Mouse (Mus musculus) brown adipose tissue, adult 24 weeks (tissue): ENCODE results near the gene Ddx27. TPM values are rescaled to one million over a fixed set of nuclear protein-coding genes. Genes with fewer than 3 reads are reported as not detected.

ENCODE experiments used
- H3K27ac ChIP-seq: fragments of 200-500 bp; replicated peaks from 2 replicates; pipeline ENCODE4 v1.5.1; 2012; ENCODE audit warnings: low read depth, mild to moderate bottlenecking, low read length
- H3K4me1 ChIP-seq: fragments of 200-500 bp; 2 replicates; pipeline ENCODE4 v1.6.1; 2012; ENCODE audit warnings: low read length, mixed read lengths; ENCODE audit not compliant: control insufficient read depth, insufficient read depth, insufficient read length
- H3K4me3 ChIP-seq: fragments of 200-500 bp; 2 replicates; pipeline ENCODE4 v1.5.1; 2012; ENCODE audit warnings: low read depth, mild to moderate bottlenecking, low read length, moderate library complexity; ENCODE audit not compliant: insufficient read depth
- polyA plus RNA-seq: library from polyadenylated mRNA; stranded (reverse); fragments of >200 nt; gene quantifications from 2 replicates; pipeline ENCODE4 v1.2.4, GENCODE M21; 2012; ENCODE audit not compliant: missing spikeins, insufficient read depth, insufficient read length

Gene Ddx27
- 16.1 and 20.4 TPM in 2 replicates for polyA plus RNA-seq

- H3K27ac ChIP-seq: peak within 1 kb of the TSS; percentile 52
- H3K4me3 ChIP-seq: peak within 1 kb of the TSS; percentile 77
- 0 out of 2 replicates have a peak, but pooled peaks cover 3% of the 10 kb centered on the region for H3K4me1 ChIP-seq
Observed at GRCm38 (mm10) chr2:167014702-167015381, at the start of gene Ddx27. TSS of gene Ddx27 (plus strand) at chr2:167015193.

DNA sequence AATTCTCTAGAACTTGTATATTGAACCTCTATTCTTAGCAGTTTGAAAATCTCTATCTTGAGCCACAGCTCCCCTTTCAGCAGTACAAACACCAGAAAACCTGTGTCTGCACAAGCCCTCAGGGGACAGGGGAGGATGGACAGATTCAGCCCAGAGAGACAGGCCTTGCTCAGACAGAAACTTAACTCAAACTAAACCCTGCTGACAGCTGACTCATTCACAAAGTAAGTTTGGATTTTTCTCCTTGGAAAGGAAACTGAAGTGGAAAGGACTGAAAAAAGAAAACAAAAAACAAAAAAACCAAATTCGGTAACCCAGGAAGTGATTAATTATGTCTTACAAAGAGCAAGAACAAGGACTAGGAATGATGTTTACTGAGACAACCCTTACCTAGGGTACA, 41.8 kb upstream of the Ddx27 start:
- no peak overlapping the region for H3K27ac ChIP-seq
- H3K4me1 ChIP-seq: peaks cover 24% of the 10 kb centered on the region

DNA sequence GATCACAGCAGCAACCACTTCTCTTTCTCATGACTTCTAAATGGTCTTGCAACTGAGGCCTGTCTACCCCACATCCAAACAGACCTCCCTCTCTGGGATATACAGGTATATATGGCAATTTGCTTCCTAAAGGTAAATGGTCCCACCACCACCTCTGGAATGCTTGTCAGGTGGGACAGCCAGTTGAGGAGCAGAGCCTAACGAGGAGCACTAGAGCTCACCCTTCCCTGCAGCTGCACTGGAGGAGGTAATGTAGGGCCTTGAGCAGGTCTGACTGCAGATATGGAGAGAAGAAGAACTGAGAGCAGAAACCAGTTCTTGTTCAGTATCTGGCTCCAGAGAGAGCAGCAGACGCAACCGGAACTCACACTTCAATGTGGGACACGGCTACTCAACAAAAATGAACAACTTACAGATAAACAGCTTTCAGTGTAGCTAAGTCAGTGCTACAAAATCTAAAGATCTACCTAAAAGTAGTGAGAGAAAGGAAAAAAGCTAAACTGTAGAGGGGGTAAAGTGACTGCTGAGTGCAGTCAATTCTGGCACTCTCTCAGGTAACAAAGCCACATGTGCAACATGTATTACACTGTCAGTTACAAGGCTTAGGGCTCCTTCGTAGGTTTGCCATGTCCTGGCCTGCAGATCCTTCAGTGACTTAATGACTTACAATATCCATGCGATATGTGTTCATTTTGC, 40.7 kb upstream of the Ddx27 start:
- peaks cover 27% of the 10 kb centered on the region for H3K4me1 ChIP-seq
- no peak overlapping the region for H3K4me3 ChIP-seq
- peak overlapping the region; percentile 56 for H3K27ac ChIP-seq

More for the DNA sequence above, 41.8 kb upstream of the Ddx27 start:
- H3K4me3 ChIP-seq: no peak overlapping the region

DNA sequence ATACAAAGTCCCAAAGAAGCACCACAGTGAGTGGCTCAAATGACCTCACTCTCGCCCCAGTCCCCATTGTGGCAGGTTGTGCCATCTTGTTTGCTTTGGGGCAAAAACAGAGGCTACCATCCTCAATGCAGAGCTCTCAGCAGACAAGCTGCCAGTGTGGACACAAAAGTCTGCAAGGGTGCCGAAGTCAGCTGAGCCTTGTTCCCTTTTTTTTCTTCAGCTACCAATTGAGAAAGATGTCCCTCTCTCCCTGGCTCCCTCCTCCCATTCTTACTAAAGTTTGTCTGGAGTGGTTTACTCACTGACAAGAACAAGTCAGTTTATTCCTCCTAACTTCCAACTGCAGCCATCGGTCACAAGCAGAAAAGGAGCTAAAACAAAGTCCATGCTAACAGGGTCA, 38.6 kb upstream of the Ddx27 start:
- no peak overlapping the region for H3K4me3 ChIP-seq
- peaks cover 27% of the 10 kb centered on the region for H3K4me1 ChIP-seq
- peak overlapping the region; percentile 31; the same call in 1 of the 2 replicates for H3K27ac ChIP-seq

DNA sequence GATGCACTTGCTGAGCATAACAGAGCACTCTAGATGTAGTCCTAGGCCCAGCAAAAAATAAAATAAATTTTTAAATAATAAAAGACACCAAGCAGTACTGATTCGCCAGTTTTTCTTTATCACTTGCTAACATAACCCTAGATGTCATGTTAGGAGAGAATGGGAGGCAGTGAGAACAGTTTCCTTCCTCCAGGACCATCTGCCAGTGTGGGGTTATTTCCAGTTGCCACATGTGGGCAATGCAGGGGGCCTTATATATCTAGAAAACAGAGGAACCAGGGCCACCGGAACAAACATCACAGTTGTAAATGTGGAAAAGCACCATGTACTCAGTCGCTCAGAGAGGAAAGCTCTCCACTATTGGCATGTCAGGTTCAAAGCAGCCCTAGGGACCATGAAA, 37.5 kb upstream of the Ddx27 start:
- Histone ChIP-seq H3K4me1 (peaks cover 27% of the 10 kb centered on the region), H3K27ac (0 out of 2 replicates have a peak overlapping the region, but pooled peaks have one; percentile 0), H3K4me3 (no peak overlapping the region)

DNA sequence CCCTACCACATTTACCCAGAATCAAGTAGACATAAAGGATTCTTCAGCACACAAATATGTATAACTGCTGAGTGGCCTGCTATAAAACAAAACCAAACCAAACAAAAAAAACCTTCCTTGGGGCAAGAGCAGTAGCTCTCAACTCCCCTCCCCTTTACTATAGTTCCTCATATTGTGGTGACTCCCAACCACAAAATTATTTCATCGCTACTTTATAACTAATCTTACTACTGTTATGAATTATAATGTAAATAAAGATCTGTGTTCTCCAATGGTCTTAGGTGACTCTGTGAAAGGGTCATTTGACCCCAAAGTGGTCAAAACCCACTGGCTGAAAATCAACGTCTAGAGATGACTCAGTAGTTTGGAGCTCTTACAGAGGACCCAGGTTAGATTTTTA, 34.8 kb upstream of the Ddx27 start:
- Histone ChIP-seq H3K27ac (no peak overlapping the region), H3K4me1 (peaks cover 18% of the 10 kb centered on the region), H3K4me3 (no peak overlapping the region)

DNA sequence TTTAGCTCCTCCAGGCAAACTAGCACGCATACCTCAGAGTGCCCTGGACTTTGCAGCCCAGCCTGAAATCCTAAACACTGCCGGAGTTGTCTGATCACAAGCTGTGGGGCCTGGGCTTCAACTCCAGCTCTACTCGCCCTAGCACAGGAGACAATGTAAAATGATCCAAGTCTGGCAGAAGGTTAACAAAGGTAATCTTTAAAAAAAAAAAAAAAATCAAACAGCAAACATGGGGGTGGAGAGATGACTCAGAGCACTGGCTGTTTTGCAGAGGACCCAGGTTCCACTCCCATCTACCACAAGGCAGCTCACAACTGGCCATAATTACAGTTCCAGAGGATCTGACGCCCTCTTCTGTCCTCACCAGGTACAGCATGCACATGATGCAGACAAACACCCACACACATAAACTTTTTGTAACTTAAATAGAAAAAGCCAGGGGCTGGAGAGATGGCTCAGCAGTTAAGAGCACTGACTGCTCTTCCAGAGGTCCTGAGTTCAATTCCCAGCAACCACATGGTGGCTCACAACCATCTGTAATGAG, 31.6 kb upstream of the Ddx27 start:
- Histone ChIP-seq H3K27ac (no peak overlapping the region), H3K4me3 (no peak overlapping the region), H3K4me1 (peaks cover 2% of the 10 kb centered on the region; the same call in 1 of the 2 replicates)

DNA sequence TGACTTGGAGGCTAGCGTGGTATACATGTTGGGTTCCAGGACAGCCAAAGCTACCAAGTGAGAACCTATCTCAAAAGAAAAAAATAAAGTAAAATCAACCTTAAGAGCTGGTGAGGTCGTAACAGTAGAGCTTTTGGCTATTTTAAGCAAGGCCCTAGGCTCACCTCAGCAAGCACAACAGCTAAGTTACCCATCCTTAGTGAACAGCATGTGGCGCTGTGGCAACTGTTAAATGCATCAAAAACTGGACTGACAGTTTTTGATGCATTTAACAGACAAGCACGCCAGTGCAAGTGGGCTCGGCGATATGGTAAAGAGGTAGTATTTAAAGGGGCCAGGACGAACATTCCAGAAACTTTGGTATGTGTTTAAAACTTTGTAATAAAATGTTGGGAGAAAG, 24.1 kb upstream of the Ddx27 start:
- H3K4me3 ChIP-seq: no peak overlapping the region
- no peak overlapping the region for H3K27ac ChIP-seq
- H3K4me1 ChIP-seq: peaks cover 18% of the 10 kb centered on the region

DNA sequence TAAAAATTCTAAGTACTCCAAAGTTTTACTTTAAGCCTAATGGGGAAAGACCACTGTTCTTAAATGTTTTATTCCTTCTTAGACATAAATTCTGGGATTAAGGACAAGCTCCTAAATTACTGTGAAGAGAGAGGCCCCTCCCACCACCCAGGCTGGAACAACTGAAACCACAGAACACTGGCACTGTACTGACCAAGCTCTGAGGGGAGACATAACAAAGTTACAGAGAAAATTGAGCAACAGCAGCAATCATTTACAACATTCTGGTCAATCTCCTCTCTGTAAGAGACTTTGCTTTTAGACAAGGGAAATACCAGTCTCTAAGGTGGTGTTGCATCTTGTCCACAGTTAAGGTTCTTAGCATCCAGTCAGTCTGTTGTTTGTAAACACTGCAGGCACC, 23.0 kb upstream of the Ddx27 start:
- Histone ChIP-seq H3K27ac (no peak overlapping the region), H3K4me1 (peaks cover 18% of the 10 kb centered on the region)

DNA sequence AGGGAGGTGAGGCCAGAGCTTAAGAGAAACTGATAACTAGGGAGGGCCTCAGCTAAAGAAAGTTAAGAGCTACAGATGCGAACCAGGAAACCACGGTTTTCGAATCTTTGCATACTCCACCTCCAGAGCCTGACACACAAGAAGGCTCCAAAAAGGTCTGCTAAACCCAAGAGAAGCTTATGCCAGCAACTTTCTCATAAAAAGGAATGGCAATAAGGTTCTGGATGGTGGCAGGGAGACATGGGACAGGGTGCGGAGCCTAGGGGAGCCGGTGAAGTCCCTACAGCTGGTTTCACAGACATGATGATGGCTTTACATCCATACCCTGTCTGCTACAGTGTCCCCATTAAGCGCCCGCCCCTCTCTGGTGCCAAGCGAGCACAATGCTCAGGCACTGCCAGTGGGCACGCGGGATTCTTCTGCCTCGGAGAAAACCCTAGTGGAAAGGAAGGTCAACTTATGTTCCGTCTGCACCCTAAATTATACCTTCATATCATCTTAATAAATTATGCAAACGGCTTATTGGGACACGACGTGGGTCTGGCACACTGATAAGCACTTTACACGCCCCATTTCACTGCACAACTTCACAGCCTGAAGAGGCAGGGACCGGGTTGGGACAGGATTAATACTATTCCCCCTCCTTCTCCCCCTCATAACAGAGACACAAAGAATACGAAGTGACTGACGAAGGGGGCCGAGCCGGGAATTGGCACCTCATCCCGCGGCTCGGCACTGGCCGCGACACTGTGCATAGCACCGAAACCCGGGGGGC, 19.8 kb upstream of the Ddx27 start:
- Histone ChIP-seq H3K4me1 (peaks cover 16% of the 10 kb centered on the region), H3K4me3 (peak overlapping the region; percentile 88), H3K27ac (peak overlapping the region; percentile 56)

More for the DNA sequence above, 23.0 kb upstream of the Ddx27 start:
- H3K4me3 ChIP-seq: no peak overlapping the region

GRCm38 (mm10) chr2:166995796-166996532, 19.0 kb upstream of the Ddx27 start, which contains the start of gene Stau1:
TSS of gene Stau1 (minus strand) at chr2:166996299.
- Histone ChIP-seq H3K4me1 (peaks cover 16% of the 10 kb centered on the region), H3K4me3 (peak within 1 kb of the TSS; percentile 88), H3K27ac (peak within 1 kb of the TSS; percentile 83)

DNA sequence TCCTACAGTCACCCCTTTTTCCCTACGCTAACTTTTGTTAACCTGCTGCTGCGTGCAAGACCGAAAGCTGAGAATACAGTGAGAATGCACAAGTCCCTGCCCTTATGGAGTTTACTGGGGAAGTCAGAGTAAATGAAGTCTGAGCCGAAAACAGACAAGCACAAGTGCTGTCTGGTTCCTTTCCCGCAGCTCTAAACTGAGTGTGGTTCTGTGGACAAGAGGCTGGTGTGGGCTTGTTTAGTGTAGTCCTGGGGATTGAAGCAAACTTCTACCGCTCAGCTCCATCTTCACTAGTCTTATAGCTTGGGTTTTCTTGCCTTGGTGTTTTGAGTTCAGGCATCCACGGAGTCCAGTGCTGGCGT, 18.5 kb upstream of the Ddx27 start:
- peaks cover 13% of the 10 kb centered on the region for H3K4me1 ChIP-seq
- peak overlapping the region; percentile 53 for H3K4me3 ChIP-seq

DNA sequence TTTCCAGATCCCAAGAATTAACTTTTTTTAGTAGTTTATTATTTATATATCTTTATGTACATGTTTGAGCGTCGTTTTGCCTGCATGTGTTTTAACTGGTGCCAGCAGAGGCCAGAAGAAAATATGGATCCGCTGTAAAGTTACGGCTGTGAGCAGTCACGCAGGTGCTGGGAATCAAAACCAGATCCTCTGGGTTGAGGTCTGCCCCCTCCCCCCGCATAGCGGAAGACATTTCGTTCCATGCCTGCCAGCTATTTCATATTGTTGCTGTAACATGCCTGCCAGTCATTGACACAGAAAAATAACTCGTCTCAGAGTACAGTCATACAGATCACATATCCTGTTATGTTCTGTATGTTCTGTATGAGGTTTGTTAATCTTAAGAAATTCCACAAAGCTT, 13.5 kb upstream of the Ddx27 start:
- H3K27ac ChIP-seq: no peak overlapping the region
- no peaks in the 10 kb centered on the region for H3K4me1 ChIP-seq
- H3K4me3 ChIP-seq: no peak overlapping the region

More for the DNA sequence above, 18.5 kb upstream of the Ddx27 start:
- peak overlapping the region; percentile 73 for H3K27ac ChIP-seq

DNA sequence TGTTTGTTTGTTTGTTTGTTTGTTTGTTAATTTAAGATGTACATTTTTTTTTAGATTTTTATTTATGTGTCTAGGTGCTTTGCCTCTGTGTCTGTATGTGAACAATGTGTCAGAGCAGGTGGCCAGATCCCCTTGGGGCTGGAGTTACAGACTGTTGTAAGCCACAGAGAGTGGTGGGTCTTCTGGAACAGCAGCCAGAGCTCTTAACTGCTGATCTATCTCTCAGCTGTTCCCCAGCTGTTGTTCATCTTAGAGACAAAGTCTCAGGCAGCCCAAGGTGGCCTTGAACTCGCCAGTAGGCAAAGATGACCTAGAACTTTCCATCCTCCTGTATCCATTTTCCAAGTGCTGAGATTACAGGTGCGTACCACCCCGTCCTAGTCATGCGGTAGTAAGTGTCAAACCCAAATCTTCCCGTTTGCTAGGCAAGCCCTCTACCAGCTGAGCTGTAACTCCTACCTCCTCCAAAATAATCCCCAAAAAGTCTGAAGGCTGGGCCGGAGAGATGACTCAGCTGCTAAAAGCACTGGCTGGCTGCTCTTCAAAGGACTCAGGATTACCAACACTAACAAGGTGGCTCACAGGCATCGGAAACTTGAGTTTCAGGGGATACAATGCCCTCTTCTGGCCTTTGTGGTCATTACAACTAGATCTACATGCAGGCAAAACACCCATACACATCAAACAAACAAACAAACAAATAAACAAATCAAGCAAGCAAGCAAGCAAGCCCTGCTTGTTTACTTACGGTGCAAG, 10.7 kb upstream of the Ddx27 start:
- Histone ChIP-seq H3K27ac (no peak overlapping the region), H3K4me3 (no peak overlapping the region), H3K4me1 (no peaks in the 10 kb centered on the region)
